Mouse (Mus musculus) adrenal gland, adult 18-20 months (tissue): ENCODE measurements at regions not wholly inside any gene's neighbourhood (a gene's known extent, or its start where the extent isn't known, plus 50 kb on each side); places are given as distances from the start of the nearest gene placed in this dataset.

Experiments
- DNase-seq, 2 experiments: peaks; one replicate each; pipeline ENCODE4 v3.0.0; 2021 to 2022; ENCODE audit warnings: low spot score in 2 of 2

- DNase-seq = no peak
Measured at GRCm38 (mm10) chr3:144137483-144137882, 67.5 kb downstream of the Lmo4 start.

- DNase-seq = no peak
Measured at GRCm38 (mm10) chr3:144136432-144136831, 68.6 kb downstream of the Lmo4 start.

- DNase-seq = no peak
Measured at GRCm38 (mm10) chr3:144135646-144136045, 69.4 kb downstream of the Lmo4 start.

- DNase-seq = no peak
Measured at GRCm38 (mm10) chr3:144128042-144128441, 77.0 kb downstream of the Lmo4 start.

GRCm38 (mm10) chr3:144124353-144124752 lies 80.7 kb downstream of the Lmo4 start:
- no peak for DNase-seq

- no peak for DNase-seq
Measured at GRCm38 (mm10) chr3:144123361-144124072, 81.5 kb downstream of the Lmo4 start.

GRCm38 (mm10) chr3:144119076-144119475 lies 85.9 kb downstream of the Lmo4 start:
- DNase-seq = no peak

GRCm38 (mm10) chr3:144113672-144114645 lies 91.1 kb downstream of the Lmo4 start:
- no peak for DNase-seq

- DNase-seq = no peak
Measured at GRCm38 (mm10) chr3:144110331-144111080, 94.5 kb downstream of the Lmo4 start.

- no peak for DNase-seq
Measured at GRCm38 (mm10) chr3:144109769-144110168, 95.3 kb downstream of the Lmo4 start.

- no peak for DNase-seq
Measured at GRCm38 (mm10) chr3:144108310-144108709, 96.7 kb downstream of the Lmo4 start.

GRCm38 (mm10) chr3:144107664-144108063 lies 97.4 kb downstream of the Lmo4 start:
- DNase-seq = no peak

- no peak for DNase-seq
Measured at GRCm38 (mm10) chr3:144104366-144104765, 100.7 kb downstream of the Lmo4 start.

GRCm38 (mm10) chr3:144099444-144099843 lies 105.6 kb downstream of the Lmo4 start:
- DNase-seq = no peak

- no peak for DNase-seq
Measured at GRCm38 (mm10) chr3:144098762-144099161, 106.3 kb downstream of the Lmo4 start.

GRCm38 (mm10) chr3:144091231-144091630 lies 113.8 kb downstream of the Lmo4 start:
- no peak for DNase-seq

- DNase-seq = no peak
Measured at GRCm38 (mm10) chr3:144089790-144090256, 115.2 kb downstream of the Lmo4 start.

- DNase-seq = no peak
Measured at GRCm38 (mm10) chr3:144088261-144088884, 116.6 kb downstream of the Lmo4 start.

- no peak for DNase-seq
Measured at GRCm38 (mm10) chr3:144087771-144088170, 117.2 kb downstream of the Lmo4 start.

GRCm38 (mm10) chr3:144086176-144086575 lies 118.8 kb downstream of the Lmo4 start:
- no peak for DNase-seq

GRCm38 (mm10) chr3:144079960-144080359 lies 125.1 kb downstream of the Lmo4 start:
- no peak for DNase-seq
